Mouse (Mus musculus) midbrain, postnatal 0 days (tissue): ENCODE data around the gene Cxxc4. TPM values are rescaled to one million over a fixed set of nuclear protein-coding genes. Genes with fewer than 3 reads are reported as not detected.
"Not testable (repeated sequence)": the region's sequence is repeated elsewhere in the genome, so short reads cannot be mapped to it uniquely, and the experiment has no call there.

Experiments used
- ATAC-seq: fragments of 200-750 bp; cut with Nextera tagmentation; 2 replicates; pipeline ENCODE4 v1.8.0; 2017; ENCODE audit warnings: moderate number of reproducible peaks, mild to moderate bottlenecking, moderate TSS enrichment, moderate library complexity; ENCODE audit not compliant: low FRiP score
- DNase-seq: peaks from one replicate; pipeline ENCODE4 v3.0.0-alpha.2; 2015; ENCODE audit warnings: low spot score
- H3K27ac ChIP-seq: fragments of 300-500 bp; sonication (generic); 2 replicates; pipeline ENCODE4 v1.5.1; 2014; ENCODE audit warnings: low read depth, mild to moderate bottlenecking, low read length, mixed read lengths
- H3K27me3 ChIP-seq: fragments of 300-500 bp; sonication (generic); 2 replicates; pipeline ENCODE4 v1.6.1; 2014; ENCODE audit warnings: low read length, control low read depth, mixed read lengths; ENCODE audit not compliant: insufficient read depth
- H3K36me3 ChIP-seq: fragments of 300-500 bp; sonication (generic); 2 replicates; pipeline ENCODE4 v1.6.1; 2014; ENCODE audit warnings: low read length, control low read depth, mixed read lengths; ENCODE audit not compliant: insufficient read depth
- H3K4me1 ChIP-seq: fragments of 300-500 bp; sonication (generic); 2 replicates; pipeline ENCODE4 v1.6.1; 2014; ENCODE audit warnings: mild to moderate bottlenecking, control low read depth, antibody characterized with exemption, low read length, mixed read lengths; ENCODE audit not compliant: insufficient read depth
- H3K4me2 ChIP-seq: fragments of 300-500 bp; sonication (generic); 2 replicates; pipeline ENCODE4 v1.6.1; 2014; ENCODE audit warnings: low read depth, mild to moderate bottlenecking, low read length, mixed read lengths; ENCODE audit not compliant: poor library complexity, severe bottlenecking
- H3K4me3 ChIP-seq: fragments of 300-500 bp; sonication (generic); 2 replicates; pipeline ENCODE4 v1.5.1; 2014; ENCODE audit warnings: low read depth, mild to moderate bottlenecking, low read length, moderate library complexity
- H3K9ac ChIP-seq: fragments of 300-500 bp; sonication (generic); replicated peaks from 2 replicates; pipeline ENCODE4 v1.6.1; 2014; ENCODE audit warnings: mild to moderate bottlenecking, low read length, moderate library complexity, mixed read lengths; ENCODE audit not compliant: poor library complexity, severe bottlenecking
- H3K9me3 ChIP-seq: fragments of 300-500 bp; sonication (generic); 2 replicates; pipeline ENCODE4 v1.6.1; 2016; ENCODE audit warnings: low read length, control low read depth
- CTCF ChIP-seq: IDR thresholded peaks from 2 replicates; pipeline ENCODE4 v1.5.1; 2016; ENCODE audit warnings: antibody characterized with exemption, mild to moderate bottlenecking
- WGBS: fragments of 180-500 bp; shearing (Covaris S2); extraction: QIAGEN DNeasy Blood & Tissue Kit; methylation state at CpG from one replicate; pipeline ENCODE4 v1.1.7; 2014; 5-methylcytosine and 5-hydroxymethylcytosine counted together
- polyA plus RNA-seq: library from polyadenylated mRNA; unstranded; fragments of >200 nt; fragmentation: Nextera tagmentation; extraction: Ambion mirVana; gene quantifications from 2 replicates; pipeline ENCODE4 v1.2.1, GENCODE M21; 2015
- total RNA-seq: library from RNA; depleted of rRNA; stranded (reverse); fragments of >200 nt; gene quantifications from 2 replicates; pipeline ENCODE4 v1.2.3, GENCODE M21; 2014

The Cxxc4 gene
- total and polyA plus RNA-seq, 2 experiments from 2014 or later, result 39.6 to 55.6 TPM

GRCm38 (mm10) chr3:134210950-134211349 is 25.3 kb upstream of the Cxxc4 start:
- H3K27ac ChIP-seq, result no peak overlapping the region
- no peak for TF ChIP-seq CTCF
- H3K4me2 ChIP-seq, result no peak overlapping the region
- ATAC-seq (no peak), DNase-seq (no peak)
- no peaks in the 10 kb centered on the region for H3K27me3 ChIP-seq
- no peaks in the 10 kb centered on the region for H3K4me1 ChIP-seq
- H3K9me3 ChIP-seq, result no peaks in the 10 kb centered on the region
- H3K36me3 ChIP-seq, result no peaks in the 10 kb centered on the region
- 82% methylated on average over 6 of the region's 6 CpGs for WGBS
- H3K9ac ChIP-seq, result no peak overlapping the region
- H3K4me3 ChIP-seq, result no peak overlapping the region

- not testable (repeated sequence) for ATAC-seq, H3K27ac ChIP-seq, H3K9me3 ChIP-seq, H3K27me3 ChIP-seq, H3K4me1 ChIP-seq, H3K4me2 ChIP-seq, DNase-seq, H3K9ac ChIP-seq, H3K4me3 ChIP-seq, H3K36me3 ChIP-seq
Measured at GRCm38 (mm10) chr3:134219881-134220280, 16.4 kb upstream of the Cxxc4 start.

- H3K4me2 ChIP-seq, result no peak overlapping the region
- 77% methylated on average over 2 of the region's 2 CpGs for WGBS
- no peak for TF ChIP-seq CTCF
- H3K9ac ChIP-seq, result no peak overlapping the region
- DNase-seq, result no peak
- ATAC-seq, result no peak
- H3K36me3 ChIP-seq, result no peaks in the 10 kb centered on the region
- H3K27ac ChIP-seq, result no peak overlapping the region
- no peaks in the 10 kb centered on the region for H3K27me3 ChIP-seq
- no peaks in the 10 kb centered on the region for H3K9me3 ChIP-seq
- no peaks in the 10 kb centered on the region for H3K4me1 ChIP-seq
- H3K4me3 ChIP-seq, result no peak overlapping the region
Measured at GRCm38 (mm10) chr3:134221002-134221401, 15.3 kb upstream of the Cxxc4 start.

- no peak overlapping the region for H3K9ac ChIP-seq
- H3K4me2 ChIP-seq, result no peak overlapping the region
- no peaks in the 10 kb centered on the region for H3K9me3 ChIP-seq
- no peak overlapping the region for H3K27ac ChIP-seq
- H3K4me1 ChIP-seq, result no peaks in the 10 kb centered on the region
- H3K4me3 ChIP-seq, result no peak overlapping the region
- H3K36me3 ChIP-seq, result no peaks in the 10 kb centered on the region
- no peak for DNase-seq
- 65% methylated on average over 1 of the region's 1 CpGs for WGBS
- no peak for ATAC-seq
- no peaks in the 10 kb centered on the region for H3K27me3 ChIP-seq
- TF ChIP-seq CTCF, result no peak
Measured at GRCm38 (mm10) chr3:134222593-134222992, 13.7 kb upstream of the Cxxc4 start.

- TF ChIP-seq CTCF, result no peak
- Histone ChIP-seq H3K27me3 (no peaks in the 10 kb centered on the region), H3K36me3 (no peaks in the 10 kb centered on the region), H3K4me2 (no peak overlapping the region), H3K9me3 (no peaks in the 10 kb centered on the region), H3K4me1 (no peaks in the 10 kb centered on the region), H3K4me3 (no peak overlapping the region), H3K9ac (no peak overlapping the region), H3K27ac (no peak overlapping the region)
- ATAC-seq (no peak), DNase-seq (no peak)
- 88% methylated on average over 7 of the region's 7 CpGs for WGBS
Measured at GRCm38 (mm10) chr3:134223956-134224355, 12.3 kb upstream of the Cxxc4 start.

GRCm38 (mm10) chr3:134225928-134226327 is 10.4 kb upstream of the Cxxc4 start:
- no peaks in the 10 kb centered on the region for H3K4me1 ChIP-seq
- no peaks in the 10 kb centered on the region for H3K27me3 ChIP-seq
- no peak overlapping the region for H3K4me3 ChIP-seq
- 96% methylated on average over 3 of the region's 3 CpGs for WGBS
- H3K36me3 ChIP-seq, result no peaks in the 10 kb centered on the region
- no peak overlapping the region for H3K9ac ChIP-seq
- TF ChIP-seq CTCF, result no peak
- no peak overlapping the region for H3K27ac ChIP-seq
- H3K9me3 ChIP-seq, result no peaks in the 10 kb centered on the region
- ATAC-seq, result no peak
- DNase-seq, result no peak
- no peak overlapping the region for H3K4me2 ChIP-seq
